Mouse (Mus musculus) gonadal fat pad, adult 2 months (tissue): ENCODE measurements at regions not wholly inside any gene's neighbourhood (a gene's known extent, or its start where the extent isn't known, plus 50 kb on each side); places are given as distances from the start of the nearest gene placed in this dataset.

ENCODE experiments used
- DNase-seq: peaks from one replicate; pipeline ENCODE4 v3.0.0-alpha.2; 2012; ENCODE audit warnings: low read depth

DNA sequence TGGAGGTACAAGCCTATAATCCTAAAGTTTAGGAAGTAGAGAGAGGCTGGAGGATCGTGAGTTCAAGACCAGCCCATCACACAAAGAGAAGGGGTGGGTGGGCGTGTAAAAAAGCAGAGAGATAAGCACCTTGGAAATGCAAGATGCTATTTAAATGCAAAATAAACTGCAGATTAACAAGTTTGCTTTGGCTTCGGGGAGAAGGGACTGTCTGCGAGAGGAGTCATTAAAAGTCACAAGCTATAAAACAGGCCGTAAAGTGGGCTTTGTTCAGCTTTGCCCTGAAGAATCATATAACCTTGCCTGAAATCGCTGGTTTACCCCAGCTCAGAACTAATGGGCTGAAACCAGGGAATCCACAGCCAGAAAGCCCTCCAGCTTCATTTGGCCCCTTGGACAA, 173.3 kb upstream of the Jarid2 start:
- DNase-seq = no peak

DNA sequence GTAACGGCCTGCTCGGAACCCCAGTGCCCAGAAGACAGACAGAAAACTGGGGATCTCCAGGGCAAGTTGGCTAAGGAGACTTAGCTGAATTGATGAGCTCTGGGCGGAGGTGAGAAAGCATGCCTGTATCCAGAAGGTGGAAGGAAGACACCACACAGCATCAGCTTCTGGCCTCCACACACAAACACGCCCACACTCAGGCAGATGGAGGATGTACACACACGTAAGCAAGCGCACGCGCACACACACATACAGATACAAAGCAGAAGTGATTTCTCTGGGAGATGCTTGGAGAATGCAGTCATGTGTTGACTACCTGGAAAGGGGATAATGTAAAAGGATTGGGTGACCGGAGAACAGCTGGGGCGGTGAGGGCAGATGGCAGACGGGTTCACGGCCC, 171.2 kb upstream of the Jarid2 start:
- DNase-seq = no peak

- DNase-seq = no peak
Measured at GRCm38 (mm10) chr13:44558491-44559177, 170.6 kb upstream of the Jarid2 start.

DNA sequence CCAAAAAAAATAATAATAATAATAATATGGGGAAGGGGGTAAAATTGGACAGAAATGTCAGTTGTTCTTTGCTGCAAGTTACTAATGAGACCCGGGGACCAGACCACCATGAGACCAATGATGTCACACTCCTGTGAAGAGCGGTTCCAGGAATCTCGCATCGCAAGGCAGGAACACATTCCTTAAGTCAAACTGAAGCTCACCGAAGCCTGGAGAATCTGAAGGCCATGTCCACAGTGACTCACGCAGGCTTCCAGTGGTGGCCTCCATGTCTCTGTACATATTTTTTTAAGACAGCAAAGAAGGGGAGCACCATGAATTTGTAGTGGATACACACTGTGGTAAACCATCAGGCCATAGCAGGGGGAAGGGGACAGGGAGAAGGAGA, 170.1 kb upstream of the Jarid2 start:
- no peak for DNase-seq

DNA sequence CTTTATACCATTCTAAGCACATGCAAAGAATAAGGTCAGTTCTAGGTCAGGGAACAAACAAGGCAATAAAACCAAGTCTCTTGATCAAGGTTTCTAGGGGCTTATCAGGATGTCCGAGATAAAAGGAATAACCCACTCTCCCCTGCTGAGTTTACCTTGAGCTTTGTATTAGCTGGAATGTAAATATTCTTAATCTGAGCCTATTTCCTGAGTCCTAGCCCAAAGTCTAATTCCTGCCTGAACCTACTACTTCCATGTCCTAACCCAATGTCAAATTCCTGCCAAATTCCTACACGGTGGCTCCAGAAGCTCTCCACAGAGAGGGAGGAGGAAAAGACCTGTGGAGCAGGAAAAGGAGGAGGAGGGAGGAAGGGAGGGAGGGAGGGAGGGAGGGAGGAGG, 169.6 kb upstream of the Jarid2 start:
- DNase-seq = no peak

GRCm38 (mm10) chr13:44564705-44565104, 164.6 kb upstream of the Jarid2 start:
- no peak for DNase-seq

- no peak for DNase-seq
Measured at GRCm38 (mm10) chr13:44567696-44568095, 161.6 kb upstream of the Jarid2 start.

GRCm38 (mm10) chr13:44569241-44569778, 160.0 kb upstream of the Jarid2 start:
- no peak for DNase-seq

- no peak for DNase-seq
Measured at GRCm38 (mm10) chr13:44573463-44573862, 155.8 kb upstream of the Jarid2 start.

- DNase-seq = no peak
Measured at GRCm38 (mm10) chr13:44579215-44579614, 150.1 kb upstream of the Jarid2 start.

GRCm38 (mm10) chr13:44580156-44580736, 149.0 kb upstream of the Jarid2 start:
- DNase-seq = no peak

GRCm38 (mm10) chr13:44580767-44581166, 148.5 kb upstream of the Jarid2 start:
- DNase-seq = peak; percentile 37

- DNase-seq = no peak
Measured at GRCm38 (mm10) chr13:44581947-44582766, 147.1 kb upstream of the Jarid2 start.

- DNase-seq = no peak
Measured at GRCm38 (mm10) chr13:44582767-44583085, 146.5 kb upstream of the Jarid2 start.

DNA sequence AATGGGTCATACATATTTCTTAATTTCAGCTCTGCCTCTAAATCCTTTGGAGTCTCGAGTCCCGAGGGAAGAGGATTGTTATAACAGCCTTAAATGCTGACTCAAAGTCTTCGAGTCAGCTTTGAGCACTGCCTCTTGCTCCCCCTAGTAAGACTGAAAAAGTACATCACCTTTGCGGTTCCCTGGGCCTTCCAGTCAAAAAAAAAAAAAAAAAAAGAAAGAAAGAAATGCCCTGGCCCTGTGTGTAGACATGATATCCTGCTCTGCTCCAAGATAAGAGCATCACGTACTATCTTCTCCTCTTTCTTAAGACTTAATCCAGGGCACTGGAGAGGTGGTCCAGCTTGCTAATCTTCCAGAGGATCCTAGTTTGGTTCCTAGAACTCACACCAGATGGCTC, 145.7 kb upstream of the Jarid2 start:
- DNase-seq = no peak

GRCm38 (mm10) chr13:44584151-44584550, 145.1 kb upstream of the Jarid2 start:
- DNase-seq = no peak

DNA sequence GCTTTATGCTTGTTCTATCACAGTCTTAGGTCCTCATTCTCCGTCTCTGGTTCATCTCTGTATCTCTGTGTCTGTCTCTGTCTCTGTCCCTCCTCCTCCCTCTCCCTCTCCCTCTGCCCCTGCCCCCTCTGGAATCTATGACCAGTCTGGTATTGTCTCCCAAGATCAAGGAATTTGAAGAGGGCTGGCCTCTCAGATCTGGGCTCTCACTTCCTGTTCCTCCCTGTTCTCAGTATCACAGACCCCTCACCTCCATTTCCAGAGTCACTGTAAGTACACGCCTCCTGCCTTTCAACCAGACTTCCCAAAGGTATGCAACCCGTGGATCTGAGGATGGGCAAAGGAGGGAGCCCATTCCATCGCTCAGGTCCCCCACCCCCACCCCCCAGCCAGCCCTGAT, 144.7 kb upstream of the Jarid2 start:
- no peak for DNase-seq

- DNase-seq = no peak
Measured at GRCm38 (mm10) chr13:44587846-44588245, 141.4 kb upstream of the Jarid2 start.

DNA sequence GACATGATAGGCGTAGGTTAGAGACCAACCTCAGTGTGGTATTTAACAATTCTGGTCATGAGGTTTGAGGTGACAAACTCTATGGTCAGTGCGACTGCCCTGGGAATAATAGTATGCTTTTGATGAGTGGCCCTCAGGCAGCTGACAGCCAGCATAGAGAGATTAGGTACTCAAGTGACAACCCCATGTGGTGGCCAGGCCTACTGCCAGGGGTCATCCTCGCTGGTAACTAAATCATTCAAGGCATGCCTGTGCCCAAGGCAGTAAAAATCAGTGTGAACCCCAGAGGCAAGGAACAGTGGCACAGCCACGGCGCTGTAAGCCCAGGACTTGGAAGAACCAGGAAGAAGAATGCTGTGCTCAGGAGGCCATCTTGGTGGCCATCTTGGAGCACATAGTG, 134.6 kb upstream of the Jarid2 start:
- DNase-seq = no peak

GRCm38 (mm10) chr13:44597666-44598065, 131.6 kb upstream of the Jarid2 start:
- no peak for DNase-seq

DNA sequence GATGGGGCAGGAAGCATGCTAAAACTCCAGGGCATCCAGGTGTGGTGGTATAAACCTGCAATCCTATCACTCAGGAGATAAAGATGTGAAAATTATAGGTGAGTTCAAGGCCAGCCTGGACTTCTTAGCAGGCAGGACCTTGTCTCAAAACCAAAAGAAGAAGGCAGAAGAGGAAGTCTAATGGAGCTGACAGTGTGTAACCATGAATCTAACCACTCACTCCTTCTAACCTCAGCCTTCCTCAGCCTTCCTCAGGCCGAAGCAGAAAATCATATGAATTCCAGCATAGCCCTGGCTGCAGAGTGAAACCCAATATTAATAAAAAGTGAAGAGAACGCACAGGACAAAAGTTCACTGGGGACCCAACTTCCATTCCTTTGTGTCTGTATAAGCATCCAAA, 128.2 kb upstream of the Jarid2 start:
- DNase-seq = no peak

DNA sequence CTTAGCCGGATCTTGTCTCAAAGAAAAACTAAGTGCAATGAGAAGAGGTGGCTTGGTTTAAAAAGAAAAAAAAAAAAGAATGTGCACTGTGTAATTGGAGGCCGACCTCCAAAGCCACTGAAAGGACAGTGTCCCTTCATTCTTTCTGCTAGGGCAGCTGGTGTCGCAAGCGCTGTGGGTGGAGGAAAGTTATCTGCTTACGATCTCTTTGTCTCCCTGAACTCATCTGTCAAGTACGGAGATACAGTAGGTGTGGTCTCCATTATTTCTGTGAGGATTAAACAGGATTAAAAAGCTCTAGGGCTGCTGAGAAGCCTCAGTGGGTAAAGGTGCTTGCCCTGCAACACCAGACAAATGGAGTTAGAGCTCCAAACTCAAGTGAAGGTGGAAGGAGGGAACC, 126.6 kb upstream of the Jarid2 start:
- peak; percentile 96 for DNase-seq
